Mouse (Mus musculus) thymus, adult 2 months (tissue): ENCODE results near the gene Raly.

Experiments
- CTCF ChIP-seq: fragments of 200-500 bp; IDR thresholded peaks from 2 replicates; pipeline ENCODE4 v1.5.1; 2012; ENCODE audit warnings: mild to moderate bottlenecking, control low read depth, low read length, moderate library complexity, borderline replicate concordance; ENCODE audit not compliant: control insufficient read depth, poor library complexity, insufficient read depth; ENCODE audit errors: extremely low read depth
- POLR2A ChIP-seq: fragments of 200-500 bp; IDR thresholded peaks from 2 replicates; pipeline ENCODE4 v1.6.1; 2012; ENCODE audit warnings: mild to moderate bottlenecking, low read length, control low read depth, moderate library complexity; ENCODE audit not compliant: control insufficient read depth, poor library complexity, insufficient read depth; ENCODE audit errors: extremely low read depth

GRCm38 (mm10) chr2:154758454-154758853 is 32.4 kb upstream of the Raly start:
- TF ChIP-seq CTCF (no peak), POLR2A (no peak)
